Mouse (Mus musculus) cerebellum, adult 8-10 months (tissue): Measurements from ENCODE around the gene Atp8a1.

Experiments
- DNase-seq: peaks from one replicate; pipeline ENCODE4 v3.0.0; 2022

Gene Atp8a1

DNA sequence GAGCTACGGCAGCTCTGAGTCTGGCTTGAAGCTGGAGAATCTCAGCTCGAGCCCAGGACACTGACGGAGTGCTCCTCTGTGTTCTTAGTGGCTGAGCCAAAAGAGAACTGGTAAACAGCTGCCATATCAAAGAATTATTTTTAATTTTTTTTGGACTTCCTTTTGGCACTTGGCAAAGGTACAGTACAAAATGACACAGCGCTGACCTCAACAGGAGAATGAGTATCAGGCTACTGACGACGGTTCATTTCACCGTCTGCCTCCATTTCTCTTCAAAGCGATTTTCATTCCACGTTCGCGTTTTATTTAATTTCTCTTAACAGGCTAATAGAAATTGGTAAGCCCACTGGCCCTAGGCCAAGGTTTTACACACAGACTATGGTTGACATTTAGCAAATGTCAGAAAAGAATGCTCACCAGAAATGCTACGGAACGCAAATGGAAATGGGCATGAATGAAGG is 177.8 kb downstream of the Atp8a1 start:
- DNase-seq = peak; percentile 30

GRCm38 (mm10) chr5:67662715-67663114 is 184.5 kb downstream of the Atp8a1 start:
- DNase-seq = no peak

DNA sequence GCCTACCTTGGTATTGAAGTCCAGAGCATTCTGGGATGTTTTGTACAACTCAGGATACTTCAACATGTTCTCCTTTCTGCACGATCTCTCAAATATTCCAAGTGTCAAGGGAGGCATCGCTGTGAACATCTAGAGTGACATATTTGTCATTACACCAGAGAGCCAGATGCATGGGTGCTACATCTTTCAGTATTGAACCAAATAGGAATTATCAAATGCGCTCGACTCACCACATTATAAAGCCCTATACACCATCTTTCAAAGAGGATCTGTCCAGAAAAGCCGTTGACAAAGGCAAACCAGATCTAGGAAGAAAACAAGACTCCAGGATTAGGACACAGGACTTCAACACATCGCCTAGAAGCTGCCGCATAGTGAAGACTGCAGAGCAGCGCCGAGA is 187.4 kb downstream of the Atp8a1 start:
- no peak for DNase-seq

GRCm38 (mm10) chr5:67656821-67657259 is 190.4 kb downstream of the Atp8a1 start:
- DNase-seq = no peak

DNA sequence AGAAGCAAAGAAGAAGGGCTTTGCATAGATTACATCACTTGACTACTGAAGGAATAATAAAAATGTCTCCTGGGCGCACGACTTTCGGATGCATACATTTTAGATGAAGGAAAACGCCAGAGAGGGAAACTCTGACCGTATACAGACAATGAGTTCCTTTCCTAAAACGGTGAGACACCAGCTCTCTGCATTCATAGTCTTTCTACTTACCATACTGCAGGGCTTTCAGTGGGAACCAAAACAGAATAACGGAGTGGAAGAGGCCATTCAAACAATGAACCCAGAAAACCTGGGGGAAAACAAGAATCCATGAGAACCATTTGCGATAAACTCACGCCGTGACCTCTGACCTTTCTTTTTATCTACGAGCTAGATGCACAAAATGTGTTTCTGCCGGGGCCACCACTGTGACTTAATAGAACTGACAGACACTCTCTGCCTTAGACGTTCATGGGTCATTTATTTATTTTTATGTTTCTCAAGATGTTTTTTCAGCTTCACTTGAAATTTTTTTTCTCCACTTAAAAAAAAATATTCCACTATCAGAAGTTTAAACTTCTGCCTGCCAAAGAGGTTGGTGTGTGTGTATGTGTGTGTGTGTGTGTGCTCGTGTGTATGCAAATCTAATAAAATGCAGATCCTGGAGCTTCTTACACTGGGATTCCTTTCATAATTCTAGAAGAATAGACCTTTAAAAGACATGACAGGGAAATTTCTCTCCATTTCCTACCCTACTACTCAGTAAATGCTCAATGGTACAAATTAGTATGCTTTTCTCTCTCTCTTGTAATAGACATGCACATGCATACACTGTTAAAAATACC is 191.3 kb downstream of the Atp8a1 start:
- no peak for DNase-seq

DNA sequence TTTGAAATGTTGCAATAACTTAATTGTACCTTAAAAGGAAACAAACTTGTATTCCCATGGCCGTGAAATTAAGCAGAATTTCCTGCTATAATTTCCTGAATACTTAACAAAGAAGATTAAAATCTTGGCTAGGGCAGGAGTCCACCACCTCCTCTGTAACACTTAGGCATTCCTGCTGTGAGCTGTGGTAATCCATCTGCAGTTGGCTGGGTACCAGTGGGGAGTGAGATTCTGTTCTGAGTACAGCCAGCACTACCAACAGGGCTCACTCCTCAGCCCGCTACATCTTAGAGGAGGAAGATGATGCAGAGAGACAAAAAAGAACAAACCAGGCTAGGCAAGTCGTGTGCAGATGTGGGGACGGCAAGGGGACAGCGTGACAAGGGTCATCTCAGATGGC is 192.7 kb downstream of the Atp8a1 start:
- DNase-seq = peak; percentile 28

DNA sequence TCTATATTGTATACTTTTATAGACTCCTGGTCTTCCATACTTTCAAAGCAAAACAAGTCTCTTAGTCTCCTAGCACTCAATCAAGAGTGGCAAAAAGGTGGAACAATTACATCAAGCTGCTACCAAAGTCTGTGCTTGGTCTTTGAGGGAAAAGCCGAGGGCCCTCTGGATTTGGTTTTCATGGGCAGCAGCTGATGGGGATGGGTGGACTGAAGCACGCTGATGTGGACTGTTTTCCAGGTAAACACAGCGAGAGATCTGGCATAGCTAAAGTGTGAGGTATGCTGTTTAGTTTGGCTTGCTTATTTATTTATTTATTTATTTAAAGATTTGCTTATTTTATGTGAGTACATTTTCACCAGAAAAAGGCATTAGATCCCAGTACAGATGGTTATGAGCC is 193.7 kb downstream of the Atp8a1 start:
- no peak for DNase-seq

DNA sequence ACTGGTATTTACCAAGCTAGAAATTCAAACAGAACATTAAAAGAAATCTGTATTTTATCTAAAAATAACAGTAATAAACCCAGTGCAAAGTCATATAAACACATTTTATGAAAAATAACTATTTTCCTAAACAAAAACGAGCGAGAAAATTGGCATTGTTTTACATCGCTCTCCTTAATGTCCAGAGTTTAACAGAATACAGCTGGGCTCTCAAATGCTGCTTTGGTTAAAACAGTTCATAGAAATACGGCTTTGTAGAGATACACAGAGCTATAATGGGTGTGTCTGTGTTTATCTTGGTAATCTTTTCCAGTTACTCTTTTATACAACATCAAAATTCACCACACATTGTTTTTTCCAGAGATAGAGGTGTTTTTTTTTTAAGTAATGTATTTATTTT is 194.8 kb downstream of the Atp8a1 start:
- no peak for DNase-seq

DNA sequence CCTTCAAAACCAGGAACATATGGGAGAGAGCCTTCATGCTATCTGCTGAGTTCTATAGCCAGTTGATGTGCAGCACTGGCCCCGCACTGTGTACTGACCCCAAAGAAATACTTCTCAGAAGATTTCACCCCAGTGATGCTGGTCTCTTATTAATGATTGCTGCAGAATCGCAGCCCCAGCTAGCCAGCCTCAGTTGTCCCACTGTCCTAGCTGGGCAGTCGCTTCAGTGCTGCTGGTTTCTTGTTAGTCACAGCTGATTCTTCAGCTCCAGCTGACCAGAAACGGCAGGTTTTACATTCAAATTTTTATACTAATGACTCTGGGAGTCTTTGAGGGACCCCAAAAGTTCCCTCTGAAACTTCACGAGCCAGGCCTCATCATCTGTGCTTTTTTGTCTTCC is 197.2 kb downstream of the Atp8a1 start:
- DNase-seq = no peak

GRCm38 (mm10) chr5:67649156-67649555 is 198.1 kb downstream of the Atp8a1 start:
- DNase-seq = no peak

GRCm38 (mm10) chr5:67647568-67647967 is 199.7 kb downstream of the Atp8a1 start:
- no peak for DNase-seq

- DNase-seq = no peak
Observed at GRCm38 (mm10) chr5:67646756-67647529, 200.3 kb downstream of the Atp8a1 start.

DNA sequence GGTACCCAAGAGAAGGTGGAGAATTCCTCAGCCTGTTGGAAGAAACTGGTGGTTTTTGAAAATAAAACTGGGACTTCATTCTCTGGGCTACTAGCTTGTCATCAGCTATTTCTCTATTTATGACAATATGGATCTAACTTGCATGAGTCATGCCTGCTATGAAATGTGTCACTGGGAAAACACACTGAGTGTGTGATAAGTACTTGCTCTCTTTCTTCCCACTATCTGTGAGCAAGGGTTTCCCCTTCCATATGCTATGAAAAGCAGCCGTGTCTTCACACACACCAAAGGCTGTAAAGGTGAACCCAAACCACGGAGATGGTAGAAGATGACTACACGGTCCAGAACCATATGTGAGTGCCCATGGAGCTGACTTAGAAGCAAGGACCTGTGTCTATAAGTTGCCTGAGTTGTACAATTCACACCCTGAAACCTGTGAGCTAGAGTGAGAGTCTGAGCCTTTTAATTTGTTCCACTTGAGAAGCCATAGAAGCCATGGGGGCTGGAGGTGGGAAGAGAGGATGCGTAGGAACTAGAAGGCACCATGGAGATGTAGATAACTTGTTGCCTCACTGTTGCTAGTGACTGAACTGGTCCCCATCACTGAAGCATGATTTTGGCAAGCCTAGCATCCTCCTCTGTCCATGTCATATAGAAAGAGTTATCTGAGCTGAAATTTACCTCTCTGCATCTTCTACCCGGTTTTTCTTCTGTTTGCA is 203.5 kb downstream of the Atp8a1 start:
- no peak for DNase-seq

- no peak for DNase-seq
Observed at GRCm38 (mm10) chr5:67641406-67642120, 205.7 kb downstream of the Atp8a1 start.

- no peak for DNase-seq
Observed at GRCm38 (mm10) chr5:67640596-67641312, 206.5 kb downstream of the Atp8a1 start.

DNA sequence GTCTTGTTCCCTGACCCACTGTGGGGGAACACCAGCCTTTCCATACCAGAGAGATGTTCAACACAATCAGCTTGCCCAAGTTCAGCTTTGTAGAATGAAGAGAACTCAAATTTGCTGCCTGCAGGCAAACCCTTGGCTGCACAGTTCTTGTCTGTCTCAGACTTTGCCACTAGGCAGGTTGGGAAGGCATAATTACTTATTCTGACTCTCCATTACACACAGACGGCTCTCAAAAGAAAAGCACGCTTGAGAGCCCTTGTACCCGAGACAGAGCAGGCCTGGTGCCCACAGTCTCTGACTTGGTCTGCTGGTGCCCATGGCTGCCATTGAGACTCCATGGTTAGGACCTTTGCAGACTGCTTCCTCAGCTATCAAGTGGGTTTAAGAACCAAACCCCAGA is 212.9 kb downstream of the Atp8a1 start:
- DNase-seq = no peak

- no peak for DNase-seq
Observed at GRCm38 (mm10) chr5:67633831-67634268, 213.4 kb downstream of the Atp8a1 start.

GRCm38 (mm10) chr5:67633138-67633782 is 214.0 kb downstream of the Atp8a1 start:
- DNase-seq = no peak

GRCm38 (mm10) chr5:67631261-67631660 is 216.0 kb downstream of the Atp8a1 start:
- no peak for DNase-seq

- DNase-seq = no peak
Observed at GRCm38 (mm10) chr5:67629861-67630260, 217.4 kb downstream of the Atp8a1 start.

DNA sequence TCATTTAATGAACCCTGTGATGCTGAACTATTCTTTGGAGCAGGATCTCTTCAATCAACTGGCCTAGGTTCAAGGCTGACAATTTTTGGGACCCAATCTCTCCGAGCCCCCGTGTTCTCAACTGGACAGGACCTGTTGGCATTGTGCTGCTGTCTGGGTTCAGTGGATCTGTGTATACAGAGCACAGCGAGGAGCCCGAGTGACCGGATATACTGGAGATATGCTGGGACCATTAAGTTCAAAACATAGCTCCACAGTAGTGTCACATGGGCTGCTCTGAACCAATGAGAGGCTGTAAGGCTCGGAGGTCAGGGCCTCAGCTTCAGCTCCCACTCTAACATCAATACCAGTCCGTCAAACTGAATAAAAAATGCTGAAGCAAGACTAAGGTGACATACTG is 217.8 kb downstream of the Atp8a1 start:
- no peak for DNase-seq
